Mouse (Mus musculus) macrophage (primary cell): ENCODE measurements around the gene Gpr84. TPM values are rescaled to one million over a fixed set of nuclear protein-coding genes. Genes with fewer than 3 reads are reported as not detected.
A peak's percentile ranks its signal among the peaks of the same experiment; 100 is the strongest.

Experiments
- H3K27ac ChIP-seq: fragments of 350-480 bp; formaldehyde crosslinking; 2 replicates; pipeline ENCODE4 v1.9.0; 2021
- H3K36me3 ChIP-seq: fragments of 350-480 bp; formaldehyde crosslinking; 2 replicates; pipeline ENCODE4 v1.9.0; 2021; ENCODE audit errors: inconsistent target
- H3K4me3 ChIP-seq: fragments of 350-480 bp; formaldehyde crosslinking; 2 replicates; pipeline ENCODE4 v1.9.0; 2021; ENCODE audit errors: inconsistent target
- H3K79me2 ChIP-seq: fragments of 350-480 bp; formaldehyde crosslinking; 2 replicates; pipeline ENCODE4 v1.9.0; 2021; ENCODE audit errors: inconsistent target
- WGBS: methylation state at CpG from one replicate; pipeline ENCODE4 v1.1.7; 2026; ENCODE audit warnings: inconsistent platforms; ENCODE audit not compliant: missing documents; 5-methylcytosine and 5-hydroxymethylcytosine counted together
- polyA plus RNA-seq: library from polyadenylated mRNA; stranded (reverse); fragments of 250-400 nt; gene quantifications from 3 replicates; pipeline ENCODE4 v1.2.4, GENCODE M21; 2018; ENCODE audit warnings: inconsistent platforms

Gene Gpr84
- polyA plus RNA-seq, 1 experiment from 2014 or later, result 0.93 TPM

- Histone ChIP-seq H3K36me3 (peaks cover 40% of the 10 kb centered on the region), H3K4me3 (no peak overlapping the region), H3K27ac (no peak overlapping the region), H3K79me2 (peaks cover 18% of the 10 kb centered on the region; the same call in 1 of the 2 replicates)
- 89% methylated on average over 2 of the region's 3 CpGs for WGBS
Measured at GRCm38 (mm10) chr15:103343008-103343407, 32.6 kb upstream of the Gpr84 start.

GRCm38 (mm10) chr15:103342415-103342814 is 32.0 kb upstream of the Gpr84 start:
- Histone ChIP-seq H3K36me3 (peaks cover 35% of the 10 kb centered on the region), H3K4me3 (no peak overlapping the region), H3K27ac (no peak overlapping the region), H3K79me2 (peaks cover 24% of the 10 kb centered on the region; the same call in 1 of the 2 replicates)
- WGBS, result 33% methylated on average over 4 of the region's 4 CpGs

- peaks cover 30% of the 10 kb centered on the region for H3K36me3 ChIP-seq
- H3K79me2 ChIP-seq, result peaks cover 25% of the 10 kb centered on the region; the same call in 1 of the 2 replicates
- 88% methylated on average over 8 of the region's 8 CpGs for WGBS
- H3K27ac ChIP-seq, result no peak overlapping the region
- H3K4me3 ChIP-seq, result no peak overlapping the region
Measured at GRCm38 (mm10) chr15:103341547-103341946, 31.1 kb upstream of the Gpr84 start.

GRCm38 (mm10) chr15:103340786-103341185 is 30.4 kb upstream of the Gpr84 start:
- no peak overlapping the region for H3K27ac ChIP-seq
- H3K79me2 ChIP-seq, result peaks cover 25% of the 10 kb centered on the region; the same call in 1 of the 2 replicates
- peaks cover 22% of the 10 kb centered on the region for H3K36me3 ChIP-seq
- no peak overlapping the region for H3K4me3 ChIP-seq
- WGBS, result 48% methylated on average over 4 of the region's 4 CpGs

GRCm38 (mm10) chr15:103339961-103340337 is 29.5 kb upstream of the Gpr84 start, which contains the start of gene Zfp385a:
Gene Zfp385a (minus strand): TSS chr15:103340093.
- H3K4me3 ChIP-seq, result peak within 1 kb of the TSS; percentile 82
- peaks cover 14% of the 10 kb centered on the region for H3K36me3 ChIP-seq
- H3K27ac ChIP-seq, result peak within 1 kb of the TSS; percentile 43
- peaks cover 30% of the 10 kb centered on the region; the same call in 1 of the 2 replicates for H3K79me2 ChIP-seq
- 2% methylated on average over 26 of the region's 26 CpGs for WGBS

GRCm38 (mm10) chr15:103339166-103339960 is 29.0 kb upstream of the Gpr84 start:
- 8% methylated on average over 31 of the region's 31 CpGs for WGBS

GRCm38 (mm10) chr15:103338829-103339165 is 28.4 kb upstream of the Gpr84 start:
- Histone ChIP-seq H3K36me3 (0 out of 2 replicates have a peak, but pooled peaks cover 3% of the 10 kb centered on the region), H3K4me3 (peak overlapping the region; percentile 82), H3K27ac (no peak overlapping the region), H3K79me2 (peaks cover 31% of the 10 kb centered on the region; the same call in 1 of the 2 replicates)
- WGBS, result 61% methylated on average over 4 of the region's 4 CpGs

More at GRCm38 (mm10) chr15:103339166-103339960, 29.0 kb upstream of the Gpr84 start:
- Histone ChIP-seq H3K36me3 (peaks cover 9% of the 10 kb centered on the region), H3K27ac (peak overlapping the region; percentile 43), H3K79me2 (peaks cover 31% of the 10 kb centered on the region; the same call in 1 of the 2 replicates), H3K4me3 (peak overlapping the region; percentile 82)

GRCm38 (mm10) chr15:103336996-103337667 is 26.7 kb upstream of the Gpr84 start:
- Histone ChIP-seq H3K79me2 (peaks cover 40% of the 10 kb centered on the region), H3K4me3 (no peak overlapping the region), H3K36me3 (no peaks in the 10 kb centered on the region), H3K27ac (no peak overlapping the region)
- WGBS, result 82% methylated on average over 10 of the region's 11 CpGs

GRCm38 (mm10) chr15:103335488-103336235 is 25.2 kb upstream of the Gpr84 start:
- Histone ChIP-seq H3K4me3 (no peak overlapping the region), H3K27ac (no peak overlapping the region), H3K79me2 (peaks cover 55% of the 10 kb centered on the region), H3K36me3 (no peaks in the 10 kb centered on the region)
- 92% methylated on average over 7 of the region's 7 CpGs for WGBS

- Histone ChIP-seq H3K79me2 (peaks cover 61% of the 10 kb centered on the region), H3K36me3 (0 out of 2 replicates have a peak, but pooled peaks cover 2% of the 10 kb centered on the region), H3K4me3 (no peak overlapping the region), H3K27ac (no peak overlapping the region)
- WGBS, result 85% methylated on average over 3 of the region's 3 CpGs
Measured at GRCm38 (mm10) chr15:103335040-103335439, 24.6 kb upstream of the Gpr84 start.

- H3K27ac ChIP-seq, result peak overlapping the region; percentile 98
- peaks cover 63% of the 10 kb centered on the region for H3K79me2 ChIP-seq
- H3K4me3 ChIP-seq, result peak overlapping the region; percentile 48; the same call in 1 of the 2 replicates
- WGBS, result 50% methylated on average over 2 of the region's 2 CpGs
- H3K36me3 ChIP-seq, result 0 out of 2 replicates have a peak, but pooled peaks cover 10% of the 10 kb centered on the region
Measured at GRCm38 (mm10) chr15:103334194-103334593, 23.8 kb upstream of the Gpr84 start.

- peak overlapping the region; percentile 98 for H3K27ac ChIP-seq
- peak overlapping the region; percentile 48 for H3K4me3 ChIP-seq
- H3K36me3 ChIP-seq, result 0 out of 2 replicates have a peak, but pooled peaks cover 10% of the 10 kb centered on the region
Measured at GRCm38 (mm10) chr15:103333738-103334137, 23.3 kb upstream of the Gpr84 start.

GRCm38 (mm10) chr15:103333081-103333615 is 22.7 kb upstream of the Gpr84 start:
- Histone ChIP-seq H3K27ac (peak overlapping the region; percentile 98), H3K79me2 (peaks cover 63% of the 10 kb centered on the region), H3K4me3 (peak overlapping the region; percentile 48), H3K36me3 (0 out of 2 replicates have a peak, but pooled peaks cover 11% of the 10 kb centered on the region)
- WGBS, result 8% methylated on average over 5 of the region's 5 CpGs

More at GRCm38 (mm10) chr15:103333738-103334137, 23.3 kb upstream of the Gpr84 start:
- H3K79me2 ChIP-seq, result peaks cover 63% of the 10 kb centered on the region
- WGBS, result 12% methylated on average over 3 of the region's 5 CpGs
